Mouse (Mus musculus) testis, adult 2 months (tissue): ENCODE results near the gene Cfd. TPM values are rescaled to one million over a fixed set of nuclear protein-coding genes. Genes with fewer than 3 reads are reported as not detected.

ENCODE experiments used
- H3K27ac ChIP-seq: fragments of 200-500 bp; 2 replicates; pipeline ENCODE4 v1.5.1; 2012; ENCODE audit warnings: low read depth, low read length; ENCODE audit not compliant: control insufficient read depth, insufficient read depth
- H3K27me3 ChIP-seq: fragments of 200-500 bp; 2 replicates; pipeline ENCODE4 v1.6.1; 2012; ENCODE audit warnings: mild to moderate bottlenecking, low read length, moderate library complexity; ENCODE audit not compliant: control insufficient read depth, insufficient read depth
- H3K36me3 ChIP-seq: fragments of 200-500 bp; 2 replicates; pipeline ENCODE4 v1.6.1; 2012; ENCODE audit warnings: mild to moderate bottlenecking, low read length; ENCODE audit not compliant: control insufficient read depth, insufficient read depth
- H3K4me1 ChIP-seq: fragments of 200-500 bp; 2 replicates; pipeline ENCODE4 v1.6.1; 2012; ENCODE audit warnings: low read length; ENCODE audit not compliant: control insufficient read depth, insufficient read depth
- H3K4me3 ChIP-seq: fragments of 200-500 bp; 2 replicates; pipeline ENCODE4 v1.5.1; 2012; ENCODE audit warnings: low read depth, mild to moderate bottlenecking, low read length, moderate library complexity, mixed read lengths; ENCODE audit not compliant: control insufficient read depth
- CTCF ChIP-seq: fragments of 200-500 bp; IDR thresholded peaks from 2 replicates; pipeline ENCODE4 v1.5.1; 2012; ENCODE audit warnings: low read depth, mild to moderate bottlenecking, inconsistent platforms, low read length, moderate library complexity; ENCODE audit not compliant: control insufficient read depth, insufficient read depth, insufficient replicate concordance
- POLR2A ChIP-seq: fragments of 200-500 bp; IDR thresholded peaks from 2 replicates; pipeline ENCODE4 v1.6.1; 2012; ENCODE audit warnings: low read depth, mild to moderate bottlenecking, inconsistent platforms, low read length, moderate library complexity; ENCODE audit not compliant: control insufficient read depth
- polyA plus RNA-seq: library from polyadenylated mRNA; depleted of rRNA; stranded (reverse); fragments of >200 nt; gene quantifications from 2 replicates; pipeline ENCODE4 v1.2.3, GENCODE M21; 2012

Gene Cfd
- polyA plus RNA-seq, 1 experiment, result 18.0 TPM

GRCm38 (mm10) chr10:79873313-79873712 is 17.3 kb upstream of the Cfd start:
- no peak overlapping the region for H3K27ac ChIP-seq
- H3K27me3 ChIP-seq, result no peaks in the 10 kb centered on the region
- TF ChIP-seq CTCF, result no peak
- no peak for TF ChIP-seq POLR2A
- peaks cover 8% of the 10 kb centered on the region for H3K4me1 ChIP-seq
- no peaks in the 10 kb centered on the region for H3K36me3 ChIP-seq
- H3K4me3 ChIP-seq, result no peak overlapping the region

- H3K4me1 ChIP-seq, result peaks cover 8% of the 10 kb centered on the region
- H3K27me3 ChIP-seq, result no peaks in the 10 kb centered on the region
- TF ChIP-seq POLR2A (no peak), CTCF (no peak)
- H3K36me3 ChIP-seq, result no peaks in the 10 kb centered on the region
- peak overlapping the region; percentile 14 for H3K4me3 ChIP-seq
- H3K27ac ChIP-seq, result no peak overlapping the region
Measured at GRCm38 (mm10) chr10:79873715-79874289, 16.9 kb upstream of the Cfd start.

DNA sequence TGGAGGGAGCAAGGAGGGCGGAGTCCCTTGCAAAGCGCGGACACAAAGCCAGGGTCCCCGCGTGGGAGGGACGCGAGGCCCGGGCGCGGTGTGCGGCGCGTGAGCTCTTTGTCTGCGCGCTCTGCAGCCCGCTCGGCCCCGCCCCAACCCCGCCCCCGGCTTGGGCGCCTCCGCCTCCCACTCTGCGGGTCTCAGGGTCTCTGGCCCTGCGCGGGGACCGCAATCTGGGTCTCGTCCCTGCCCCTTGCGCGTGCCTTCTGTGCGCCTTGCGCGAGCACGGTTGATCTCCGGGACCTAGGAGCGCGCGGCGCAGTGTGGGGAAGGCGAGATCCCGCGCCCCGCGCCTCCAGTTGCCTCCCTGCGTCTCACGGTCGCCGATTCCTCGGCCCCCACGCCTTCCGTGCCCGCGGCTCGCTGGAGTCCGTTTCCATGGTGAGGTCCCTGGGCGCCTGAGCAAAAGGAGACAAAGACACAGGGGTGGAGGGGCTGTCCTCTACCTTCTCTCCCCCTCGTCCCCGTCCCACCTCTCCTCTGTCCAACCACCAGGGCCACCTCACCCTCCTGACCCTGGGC is 16.3 kb upstream of the Cfd start, which contains the start of the genes Prtn3 and Plppr3:
Prtn3 (plus strand) TSS at position 187 of the 573 bp plus-strand sequence.
Plppr3 (minus strand) TSS at position 345 of the 573 bp plus-strand sequence.
- Histone ChIP-seq H3K27me3 (no peaks in the 10 kb centered on the region), H3K36me3 (no peaks in the 10 kb centered on the region), H3K4me3 (peak within 1 kb of the TSS; percentile 64), H3K27ac (no peak within 1 kb of the TSS), H3K4me1 (peaks cover 8% of the 10 kb centered on the region)
- no peak for TF ChIP-seq POLR2A
- no peak for TF ChIP-seq CTCF

DNA sequence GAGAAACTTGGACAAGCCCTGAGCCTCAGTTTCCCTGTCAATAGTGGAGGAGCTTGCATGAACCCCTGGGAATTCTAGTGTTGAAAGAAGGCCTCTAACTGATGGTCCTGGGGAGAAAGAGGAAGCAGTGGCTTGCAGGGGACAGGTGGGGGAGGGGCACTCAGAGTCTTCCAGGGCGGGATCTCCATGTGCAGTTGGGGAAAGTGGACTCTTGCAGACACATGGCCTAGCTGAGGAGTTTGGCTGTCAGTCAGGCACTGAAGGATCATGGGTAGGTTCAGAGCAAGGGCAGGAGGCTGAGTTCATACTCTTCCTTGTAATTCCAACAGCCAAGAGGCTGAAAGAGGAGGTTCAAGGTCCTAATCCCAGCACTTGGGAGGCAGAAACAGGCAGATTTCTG is 13.5 kb upstream of the Cfd start:
- Histone ChIP-seq H3K4me3 (no peak overlapping the region), H3K27ac (no peak overlapping the region), H3K36me3 (no peaks in the 10 kb centered on the region), H3K27me3 (no peaks in the 10 kb centered on the region), H3K4me1 (peaks cover 15% of the 10 kb centered on the region)
- TF ChIP-seq CTCF (no peak), POLR2A (no peak)

DNA sequence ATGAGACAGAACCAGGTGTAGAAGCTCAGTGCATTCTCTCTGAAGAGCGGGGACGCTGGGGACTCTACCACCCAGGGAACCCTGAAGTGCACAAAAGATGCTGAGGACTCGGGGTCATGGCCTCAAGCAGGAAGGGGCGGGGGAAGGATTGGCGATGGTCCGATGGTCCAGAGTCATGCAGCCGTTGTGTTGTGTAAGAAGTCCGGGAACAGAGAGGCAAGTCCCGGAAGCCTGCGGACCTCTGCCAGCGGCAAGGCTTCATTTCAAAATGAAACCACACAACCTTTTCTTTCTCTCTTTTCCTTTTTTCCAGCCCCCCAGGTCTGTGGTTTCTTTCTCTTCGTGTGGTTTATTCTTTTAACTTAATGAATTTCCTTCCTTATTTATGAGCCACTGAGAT is 12.9 kb upstream of the Cfd start:
- Histone ChIP-seq H3K27ac (no peak overlapping the region), H3K36me3 (no peaks in the 10 kb centered on the region), H3K4me3 (no peak overlapping the region), H3K27me3 (no peaks in the 10 kb centered on the region), H3K4me1 (peaks cover 16% of the 10 kb centered on the region)
- TF ChIP-seq POLR2A (no peak), CTCF (no peak)

- no peak overlapping the region for H3K27ac ChIP-seq
- H3K4me1 ChIP-seq, result peaks cover 17% of the 10 kb centered on the region
- TF ChIP-seq POLR2A, result no peak
- no peak for TF ChIP-seq CTCF
Measured at GRCm38 (mm10) chr10:79879527-79879926, 11.1 kb upstream of the Cfd start.

DNA sequence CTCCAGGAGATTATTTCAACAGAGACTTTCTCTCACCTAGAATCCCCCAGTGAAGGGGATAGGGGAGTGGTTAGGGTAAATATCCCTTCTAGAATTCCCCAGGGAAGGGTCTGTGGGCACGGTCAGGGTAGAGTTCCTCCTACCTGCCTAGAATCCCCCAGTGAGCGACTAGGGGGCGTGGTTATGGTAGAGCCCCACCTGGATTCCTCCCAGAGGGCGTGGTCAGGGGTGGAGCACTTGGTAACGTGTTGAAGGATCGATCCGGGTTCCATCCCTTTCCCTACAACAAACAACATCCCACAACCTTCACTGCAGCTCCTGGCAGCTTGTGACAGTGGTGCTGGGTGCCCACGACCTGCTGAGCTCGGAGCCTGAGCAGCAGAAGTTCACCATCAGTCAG is 9.9 kb upstream of the Cfd start:
- H3K27ac ChIP-seq, result no peak overlapping the region
- H3K36me3 ChIP-seq, result no peaks in the 10 kb centered on the region
- H3K4me1 ChIP-seq, result peaks cover 15% of the 10 kb centered on the region
- no peaks in the 10 kb centered on the region for H3K27me3 ChIP-seq
- H3K4me3 ChIP-seq, result no peak overlapping the region
- TF ChIP-seq CTCF, result no peak
- TF ChIP-seq POLR2A, result no peak

More at GRCm38 (mm10) chr10:79879527-79879926, 11.1 kb upstream of the Cfd start:
- Histone ChIP-seq H3K4me3 (no peak overlapping the region), H3K36me3 (no peaks in the 10 kb centered on the region), H3K27me3 (no peaks in the 10 kb centered on the region)
